Mouse (Mus musculus) stomach, postnatal 0 days (tissue): ENCODE data around the gene Isg20.

Source experiments
- CTCF ChIP-seq: IDR thresholded peaks from 2 replicates; pipeline ENCODE4 v1.5.1; 2016; ENCODE audit warnings: antibody characterized with exemption, low read depth, mild to moderate bottlenecking, moderate library complexity
- EP300 ChIP-seq: optimal IDR thresholded peaks from 2 replicates; pipeline ENCODE3; 2016; ENCODE audit warnings: antibody characterized with exemption

- no peak for TF ChIP-seq CTCF
- TF ChIP-seq EP300 = peak; percentile 36
These were observed 17.4 kb upstream of the Isg20 start, which contains the start of gene Aen for GRCm38 (mm10) chr7:78895653-78896333.
